Mouse (Mus musculus): ENCODE results near the gene Krt5.
"Not testable (repeated sequence)": the region's sequence is repeated elsewhere in the genome, so short reads cannot be mapped to it uniquely, and the experiment has no call there.

The Krt5 gene

DNA sequence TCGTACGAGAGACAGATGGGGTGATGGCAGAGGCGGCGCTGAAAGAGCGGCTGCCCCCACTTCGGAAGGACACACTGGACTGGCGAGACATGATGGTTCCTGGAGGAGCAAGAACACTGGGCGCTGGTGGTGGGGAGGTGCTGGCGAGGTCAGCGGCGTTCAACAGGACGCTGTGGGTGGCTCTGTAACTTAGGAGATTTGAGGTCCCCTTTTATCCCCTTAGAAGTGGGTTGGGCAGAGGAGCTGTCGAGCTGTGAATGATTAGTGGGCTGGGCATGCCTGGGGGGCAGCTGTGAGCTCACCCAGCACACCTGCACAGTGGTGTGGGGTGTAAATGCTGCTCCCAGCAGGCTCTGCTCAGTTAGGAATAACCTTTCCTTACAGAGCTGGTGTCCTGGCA, at the start of gene Krt5:
Krt5 (minus strand) TSS at position 179 of the 400 bp plus-strand sequence.
- DNase-seq (ENCODE audit: low spot score in 2 of 2): no peak

DNA sequence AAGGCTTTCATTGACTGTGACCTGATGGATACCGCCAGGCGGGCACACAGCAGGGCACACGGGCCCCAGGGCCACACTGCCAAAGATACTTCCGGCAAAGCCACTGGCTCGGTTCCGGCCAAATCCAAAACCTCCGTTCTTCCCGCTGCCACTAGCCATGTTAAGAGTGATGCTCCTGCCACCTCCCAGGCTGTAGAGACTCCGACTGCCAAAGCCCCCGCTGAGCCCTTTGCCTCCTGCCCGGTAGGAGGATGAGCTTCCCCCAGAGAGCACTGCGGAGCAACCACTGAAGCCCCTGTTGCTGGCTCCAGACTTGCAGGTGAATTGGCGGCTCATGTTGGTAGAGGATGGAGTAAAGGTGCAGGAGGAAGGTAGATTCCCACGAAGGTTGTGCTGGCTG, 30.0 kb upstream of the Krt5 start, which contains the start of gene Krt71:
Krt71 (minus strand) TSS at position 399 of the 400 bp plus-strand sequence.
- DNase-seq (ENCODE audit: low spot score in 2 of 2): no peak

DNA sequence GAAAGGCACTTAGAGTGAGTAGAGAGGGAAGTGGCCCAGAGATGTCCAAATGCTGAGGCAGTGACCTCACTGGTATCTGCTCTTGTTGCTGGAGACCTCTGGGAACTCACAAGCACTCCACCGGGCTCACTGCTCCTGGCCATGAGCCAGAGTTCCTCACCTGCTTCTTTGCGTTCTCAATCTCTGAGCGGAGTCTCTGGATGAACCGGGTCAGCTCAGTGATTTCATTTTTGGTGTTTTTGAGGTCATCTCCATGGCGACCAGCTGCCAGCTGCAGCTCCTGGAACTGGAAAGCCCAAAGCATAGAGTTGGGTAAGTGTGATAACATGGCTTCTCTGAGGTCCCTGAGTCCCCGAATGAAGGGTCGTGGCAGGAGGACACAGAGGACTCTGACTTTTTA, 25.1 kb upstream of the Krt5 start:
- DNase-seq (ENCODE audit: low spot score in 2 of 2): no peak

DNA sequence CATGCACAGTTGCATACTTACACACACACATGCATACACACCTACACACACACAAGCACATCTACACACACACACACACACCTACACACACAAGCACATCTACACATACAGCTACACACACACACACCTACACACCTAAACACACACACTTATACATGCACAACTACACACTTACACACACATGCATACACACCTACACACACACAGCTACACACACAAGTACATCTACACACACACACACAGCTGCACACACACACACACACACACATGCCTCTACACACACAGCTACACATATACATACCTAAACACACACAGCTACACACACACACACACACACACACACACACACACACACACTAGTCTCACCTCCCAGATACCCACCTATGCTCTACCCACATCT, 18.0 kb upstream of the Krt5 start:
- DNase-seq (ENCODE audit: low spot score in 2 of 2): no peak

DNA sequence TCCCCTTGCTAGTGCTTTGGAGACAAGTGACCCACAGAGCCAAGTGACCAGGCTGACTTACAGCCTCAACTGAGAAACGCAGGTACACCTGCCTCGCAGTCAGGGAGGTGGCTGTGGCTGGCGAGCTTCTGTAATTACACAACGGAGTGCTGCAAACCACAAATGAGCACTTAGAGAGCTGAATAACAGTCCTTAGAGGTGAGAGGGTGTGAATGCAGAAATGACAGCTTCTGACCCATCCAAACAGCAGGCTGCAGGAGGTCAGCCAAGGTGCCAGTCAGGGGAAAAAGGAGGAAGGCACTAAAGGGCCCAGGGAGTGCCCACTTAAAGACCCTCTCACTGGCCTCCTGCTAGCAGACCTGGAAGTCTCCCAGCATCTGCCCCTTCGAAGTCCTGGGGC, 12.0 kb upstream of the Krt5 start:
- DNase-seq (ENCODE audit: low spot score in 2 of 2): no peak

DNA sequence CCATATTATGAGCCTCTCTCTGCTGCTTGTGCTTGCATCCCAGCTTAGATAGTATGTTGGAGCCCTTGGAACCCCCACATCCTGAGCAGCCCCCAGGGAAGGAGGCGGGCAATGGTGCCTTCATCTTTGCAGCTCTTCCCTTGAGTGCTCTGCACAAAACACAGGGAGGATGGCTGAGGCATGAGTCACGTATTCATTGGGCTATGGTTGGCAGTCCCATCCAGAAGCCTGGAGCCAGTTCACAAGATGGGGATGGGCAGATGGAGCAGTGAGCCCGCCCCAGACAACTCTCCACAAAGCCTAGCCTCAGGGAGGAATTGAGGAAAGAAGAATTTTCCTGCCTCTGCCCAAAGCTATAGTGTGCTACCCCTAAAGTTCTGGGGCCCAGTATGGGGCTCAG, 3.1 kb upstream of the Krt5 start:
- DNase-seq (ENCODE audit: low spot score in 2 of 2): no peak

DNA sequence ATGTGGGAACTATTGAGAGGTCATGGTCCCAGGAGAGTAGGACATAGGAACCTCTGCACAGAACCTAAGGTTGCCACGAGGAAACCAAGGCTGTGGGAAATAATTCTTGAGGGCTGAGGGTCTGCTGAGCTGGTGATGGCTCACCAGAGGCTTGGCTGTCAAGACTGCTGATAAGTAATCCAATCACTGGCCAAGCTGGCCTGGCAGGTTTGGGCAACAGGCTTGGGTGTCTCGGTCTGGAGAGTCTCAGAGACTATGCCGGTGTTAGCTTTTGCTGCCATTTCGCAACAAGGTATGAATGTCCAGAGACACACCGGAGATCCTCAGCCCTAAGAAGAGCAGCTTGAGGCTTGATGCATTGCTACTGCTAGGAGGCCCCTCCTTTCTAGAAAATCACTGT, 1.7 kb upstream of the Krt5 start:
- DNase-seq (ENCODE audit: low spot score in 2 of 2): no peak

DNA sequence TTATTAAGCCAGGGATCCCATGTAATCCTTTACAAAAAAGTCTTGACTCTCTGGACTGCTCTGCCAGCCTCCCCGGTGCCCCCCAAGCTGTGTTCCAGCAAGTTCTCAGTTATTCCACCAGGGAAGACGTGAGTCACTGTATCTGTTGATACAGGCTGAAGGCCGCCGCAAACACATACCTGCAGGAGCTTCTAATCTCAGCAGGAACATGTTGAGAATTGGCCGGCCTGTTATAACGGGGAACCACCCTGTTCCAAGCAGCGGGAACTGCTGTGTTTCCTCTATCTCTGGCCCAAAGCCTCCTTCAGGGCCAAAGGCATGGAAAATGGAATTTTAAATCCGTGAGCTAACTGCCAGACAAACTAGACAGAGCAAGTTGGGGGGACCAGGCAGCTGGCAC, 1.0 kb upstream of the Krt5 start:
- no peak for DNase-seq (ENCODE audit: low spot score in 2 of 2)

DNA sequence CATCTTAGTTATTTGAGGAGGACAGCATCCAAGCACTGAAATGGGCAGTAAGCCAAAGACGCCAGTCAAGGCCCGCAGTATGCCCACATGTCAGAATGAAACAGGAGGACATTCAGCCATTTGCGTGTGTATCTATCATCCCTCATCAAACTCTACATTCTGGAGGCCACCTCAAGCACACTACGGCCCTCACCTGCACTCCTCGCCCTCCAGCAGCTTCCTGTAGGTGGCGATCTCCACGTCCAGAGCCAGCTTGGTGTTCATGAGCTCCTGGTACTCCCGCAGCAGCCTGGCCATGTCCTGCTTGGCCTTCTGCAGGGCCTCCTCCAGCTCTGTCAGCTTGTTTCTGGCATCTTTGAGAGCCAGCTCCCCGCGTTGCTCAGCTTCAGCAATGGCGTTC, 4.0 kb downstream of the Krt5 start:
- DNase-seq (ENCODE audit: low spot score in 2 of 2): no peak

DNA sequence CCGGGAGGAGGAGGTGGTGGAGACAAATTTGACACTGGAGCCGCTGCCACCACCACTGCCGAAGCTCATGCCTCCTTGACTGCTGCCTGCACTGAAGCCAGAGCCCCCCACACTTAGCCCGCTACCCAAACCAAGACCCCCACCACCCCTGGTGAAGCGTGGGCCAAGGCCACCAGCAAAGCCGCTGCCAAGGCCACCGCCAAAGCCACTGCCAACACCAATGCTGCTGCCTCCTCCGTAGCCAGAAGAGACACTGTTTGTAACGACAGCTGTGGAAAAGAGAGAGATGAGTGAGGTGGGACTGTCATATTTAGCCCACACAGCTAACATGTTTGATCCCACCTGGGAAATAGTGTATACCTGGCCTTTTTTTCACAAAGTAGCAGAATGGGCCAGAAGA, 5.2 kb downstream of the Krt5 start:
- DNase-seq (ENCODE audit: low spot score in 2 of 2): no peak

DNA sequence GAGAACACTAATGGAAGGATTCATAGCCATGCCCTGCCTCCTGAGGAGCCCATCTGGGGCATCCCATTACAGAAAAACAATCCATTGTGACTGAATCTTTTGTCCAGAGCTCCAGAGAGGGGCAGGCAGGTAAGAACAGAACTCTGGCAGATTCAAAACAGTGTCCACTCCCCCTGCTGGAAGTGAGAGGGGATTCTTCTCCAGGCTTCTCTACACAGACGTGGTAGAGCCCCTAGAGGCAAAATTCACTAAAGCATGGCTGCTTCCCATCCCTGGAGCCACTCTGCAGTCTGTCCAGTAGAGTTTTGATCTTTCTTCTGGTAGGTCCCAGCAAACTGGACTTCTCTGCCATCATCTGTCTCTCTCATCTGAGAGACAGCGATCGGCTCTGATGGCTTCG, 8.6 kb downstream of the Krt5 start:
- no peak for DNase-seq (ENCODE audit: low spot score in 2 of 2)

DNA sequence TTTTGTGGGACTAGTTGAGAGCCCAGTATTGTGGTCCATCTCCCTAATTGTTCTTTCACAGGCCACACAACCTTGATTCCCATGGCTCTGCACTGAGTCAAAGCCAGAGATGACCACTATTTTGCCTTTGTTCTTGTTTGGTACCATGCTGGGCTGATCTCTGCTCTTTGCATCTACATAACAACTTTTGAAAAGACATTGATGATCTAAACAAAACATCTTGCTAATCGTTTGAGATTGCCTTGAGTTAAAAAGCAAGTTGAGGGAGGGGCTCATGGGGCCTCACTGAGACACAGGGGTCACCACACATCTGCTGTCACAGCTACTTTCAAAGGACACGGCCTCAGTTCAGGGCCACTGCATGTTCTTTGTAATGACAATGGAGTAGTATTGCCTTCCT, 10.3 kb downstream of the Krt5 start:
- DNase-seq (ENCODE audit: low spot score in 2 of 2): no peak

DNA sequence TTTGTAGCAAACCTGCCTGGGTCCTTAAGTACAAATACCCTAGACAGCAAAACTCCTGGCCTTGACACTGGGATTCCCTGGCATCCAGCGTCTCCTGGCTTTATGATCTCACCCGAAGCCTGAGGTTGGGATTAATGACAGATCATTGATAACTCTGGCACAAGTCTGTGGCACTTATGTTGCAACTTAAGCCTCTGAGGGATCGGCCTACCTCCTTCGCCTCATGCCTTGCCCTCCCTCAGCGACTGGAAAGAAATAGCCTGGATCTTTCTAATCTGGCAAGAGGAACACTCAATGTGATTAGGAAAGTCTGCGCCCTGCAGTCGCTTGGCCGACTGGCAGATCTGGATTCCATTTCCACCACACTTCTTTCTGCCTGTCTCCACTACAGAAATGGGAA, 12.8 kb downstream of the Krt5 start:
- no peak for DNase-seq (ENCODE audit: low spot score in 2 of 2)

DNA sequence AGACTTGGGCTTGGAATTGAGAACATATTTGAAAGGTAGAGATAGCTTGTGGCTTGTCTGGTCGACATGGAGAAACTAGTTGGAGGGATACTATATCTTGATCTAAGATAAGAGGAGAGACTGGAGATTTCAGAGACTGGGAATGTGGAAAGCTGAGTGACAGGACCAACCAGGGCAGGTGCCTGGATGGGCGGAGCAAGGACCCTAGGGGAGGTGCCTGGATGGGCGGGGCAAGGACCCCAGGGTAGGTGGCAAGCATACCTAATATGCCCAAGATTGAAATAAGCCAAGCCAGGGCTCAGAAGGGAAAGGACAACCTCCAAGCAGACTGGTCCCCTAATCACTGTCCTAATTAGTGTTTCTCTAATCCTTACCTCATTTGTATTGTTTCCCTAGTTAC, 13.5 kb downstream of the Krt5 start:
- no peak for DNase-seq (ENCODE audit: low spot score in 2 of 2)

DNA sequence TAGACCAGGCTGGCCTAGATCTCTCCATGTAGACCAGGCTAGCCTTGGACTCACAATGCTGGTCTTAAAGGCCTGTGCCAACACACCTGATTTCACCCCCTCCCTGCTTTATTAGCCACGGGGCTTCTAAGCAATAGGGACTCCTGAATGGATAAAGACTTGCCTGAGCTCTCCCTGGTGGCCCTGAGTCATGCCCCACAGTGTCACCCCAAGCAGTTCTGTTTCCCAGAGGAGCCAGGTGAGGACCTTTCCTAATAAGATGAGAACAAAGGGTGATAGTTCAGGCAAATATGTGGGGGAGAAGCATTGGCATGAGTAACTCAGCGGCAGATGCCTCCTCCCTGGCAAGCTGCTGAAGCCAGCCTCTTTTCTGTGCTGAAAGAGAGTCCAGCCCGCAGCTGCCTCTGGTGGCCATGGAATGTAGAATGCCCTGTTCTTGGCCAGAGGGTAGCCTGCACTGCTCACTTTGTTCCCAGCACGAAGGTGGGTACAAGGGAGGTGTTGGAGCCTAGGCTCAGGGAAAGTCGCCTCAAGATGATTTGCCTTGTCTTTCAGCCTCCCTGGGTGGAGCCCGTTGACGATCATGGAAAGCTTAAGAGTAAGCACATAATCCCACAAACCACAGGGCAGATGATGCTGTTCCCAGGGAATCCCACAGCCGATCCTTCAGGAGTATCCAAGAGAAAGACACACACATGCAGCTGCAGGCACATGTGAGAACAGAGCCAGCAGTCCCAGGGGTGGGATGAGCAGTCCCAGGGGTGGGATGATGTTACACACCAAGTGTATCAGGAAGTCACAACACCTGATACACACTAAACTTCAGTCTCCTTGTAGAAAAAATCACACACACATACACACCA, 15.1 kb downstream of the Krt5 start:
- no peak for DNase-seq (ENCODE audit: low spot score in 2 of 2)

DNA sequence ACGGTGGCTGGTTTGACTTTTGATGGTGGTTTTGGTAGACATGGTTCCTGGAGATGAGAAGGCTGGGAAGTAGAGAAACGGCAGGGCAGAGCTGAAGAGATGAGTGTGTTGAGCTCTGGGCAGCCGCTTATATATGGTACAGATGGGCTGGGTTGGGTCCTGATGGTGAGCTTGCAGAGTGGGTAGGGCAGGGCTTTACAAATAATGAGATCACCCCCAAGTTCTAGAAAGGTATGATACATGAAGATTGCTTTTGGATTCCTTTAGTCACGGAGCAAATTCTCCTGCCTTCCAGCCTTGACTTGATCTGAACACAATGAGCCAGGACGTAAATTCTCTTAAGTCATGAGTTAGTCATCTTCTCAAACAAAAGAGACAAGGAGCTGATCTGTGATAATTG, 18.5 kb downstream of the Krt5 start, which contains the start of gene Krt6a:
Krt6a (minus strand) TSS at position 101 of the 400 bp plus-strand sequence.
- no peak for DNase-seq (ENCODE audit: low spot score in 2 of 2)

DNA sequence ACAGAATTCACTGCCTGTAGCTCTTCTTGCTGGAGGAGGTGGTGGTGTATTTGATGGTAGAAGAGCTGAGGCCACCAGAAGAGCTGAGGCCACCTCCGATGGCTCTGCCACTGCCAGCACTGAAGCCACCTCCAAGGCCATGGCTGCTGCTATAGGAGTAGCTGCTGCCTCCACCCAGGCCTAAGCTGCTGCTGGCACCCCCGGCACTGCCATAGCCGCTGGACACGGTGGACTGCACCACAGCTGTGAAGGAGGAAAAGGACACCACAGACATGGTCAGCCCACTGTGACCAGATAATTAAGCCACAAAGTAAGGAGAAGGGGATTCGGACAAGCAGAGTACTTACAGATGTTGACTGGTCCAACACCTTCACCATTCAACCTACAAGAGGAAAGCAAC, 22.2 kb downstream of the Krt5 start:
- DNase-seq (ENCODE audit: low spot score in 2 of 2): not testable (repeated sequence)

DNA sequence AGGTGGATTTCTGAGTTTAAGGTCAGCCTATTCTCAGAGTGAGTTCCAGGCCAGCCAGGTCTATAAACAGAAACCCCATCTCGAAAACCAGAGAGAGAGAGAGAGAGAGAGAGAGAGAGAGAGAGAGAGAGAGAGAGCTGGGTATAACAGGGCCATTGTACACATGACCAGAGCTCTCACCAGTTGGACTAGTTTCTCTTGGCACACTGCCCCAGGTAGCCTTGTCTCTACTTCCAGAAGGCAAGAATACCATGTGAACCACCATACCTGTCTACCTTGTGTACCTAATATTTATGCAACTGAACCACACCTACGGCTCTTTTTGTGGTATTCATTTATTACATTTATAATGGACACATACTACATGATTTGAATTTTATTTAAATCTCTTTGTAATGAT, 24.5 kb downstream of the Krt5 start:
- no peak for DNase-seq (ENCODE audit: low spot score in 2 of 2)

DNA sequence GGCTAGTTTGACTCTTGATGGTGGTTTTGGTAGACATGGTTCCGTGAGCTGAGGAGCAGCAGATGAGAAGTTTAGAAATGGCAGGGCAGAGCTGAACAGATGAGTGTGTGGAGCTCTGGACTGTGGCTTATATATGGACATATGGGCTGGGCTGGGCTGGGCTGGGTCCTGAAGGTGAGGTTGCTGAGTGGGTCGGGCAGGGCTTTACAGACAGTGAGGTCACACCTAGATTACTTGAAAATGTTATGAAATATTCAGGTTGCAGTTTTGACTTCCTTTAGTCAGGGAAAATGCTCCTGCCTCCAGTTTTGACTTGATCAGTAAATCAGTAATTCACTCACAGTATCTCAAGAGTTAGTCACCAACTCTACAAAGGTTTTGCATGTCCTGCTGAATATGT, 32.5 kb downstream of the Krt5 start, which contains the start of gene Krt6b:
Krt6b (minus strand) TSS at position 101 of the 400 bp plus-strand sequence.
- DNase-seq (ENCODE audit: low spot score in 2 of 2): no peak

DNA sequence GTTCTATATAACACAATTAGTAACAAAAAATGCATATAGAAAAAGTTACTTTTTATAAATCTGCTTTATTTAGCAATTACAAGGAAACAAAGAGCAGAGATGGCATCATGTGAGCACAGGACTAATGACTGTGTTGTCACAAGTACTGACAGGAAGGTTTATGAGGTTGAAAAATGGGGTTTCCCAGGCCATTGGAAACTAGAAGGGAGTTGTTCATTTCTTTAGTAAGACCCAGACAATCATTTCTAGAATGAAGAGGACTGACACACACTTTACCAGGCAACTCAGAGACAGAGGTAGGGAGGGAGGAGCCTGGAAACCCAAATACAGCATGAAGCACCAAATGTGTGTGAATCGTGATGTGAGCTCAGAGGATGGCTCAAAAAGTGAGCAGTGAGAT, 36.7 kb downstream of the Krt5 start:
- no peak for DNase-seq (ENCODE audit: low spot score in 2 of 2)
